ENCODE assay signal across 10 mouse cellular contexts in genomic region chr2:25850330-25850729, GRCm38 (mm10). TPM values are rescaled to one million over a fixed set of nuclear protein-coding genes. Genes with fewer than 3 reads are reported as not detected.
DNase-seq lines count a peak whose midpoint lies in the region; ATAC-seq and TF ChIP-seq lines count a peak whose summit lies in the region.
"Had no signal": no experiment of that assay in that cellular context is flagged by ENCODE, and none has a peak within 500 bp of the region (broad histone marks: within the 10 kb centered on the region; RNA-seq: fewer than 3 reads in every experiment).

No protein-coding gene starts in this region.

- peak; percentile 74 for TF ChIP-seq CTCF in hindbrain, postnatal 0 days (IDR thresholded peaks at IDR 0.05; ENCODE audit: low read depth)
- TF ChIP-seq CTCF in cortical plate, adult 2 months (IDR thresholded peaks at IDR 0.05; ENCODE audit: extremely low read depth, insufficient read depth, low read length): peak; percentile 69

- no peak for ATAC-seq in hindbrain, postnatal 0 days
- no peak for ATAC-seq in hindbrain, embryonic 13.5 days (ENCODE audit: low FRiP score)
- ATAC-seq in activated CD4-positive, CD25-positive, alpha-beta regulatory T cell, adult 4 months: peak; percentile 25

- H3K27me3 ChIP-seq in hindbrain, postnatal 0 days (ENCODE audit: insufficient read depth, low read length): no peaks in the 10 kb centered on the region
- no peaks in the 10 kb centered on the region for H3K27me3 ChIP-seq in hindbrain, embryonic 13.5 days
- H3K27me3 ChIP-seq: embryonic facial prominence, embryonic 13.5 days; limb, embryonic 12.5 days had no signal

- H3K4me2 ChIP-seq in hindbrain, postnatal 0 days (ENCODE audit: low read depth, low read length): no peak overlapping the region
- no peak overlapping the region for H3K4me2 ChIP-seq in hindbrain, embryonic 13.5 days
- H3K4me2 ChIP-seq: embryonic facial prominence, embryonic 13.5 days; limb, embryonic 12.5 days had no signal

- no peak for TF ChIP-seq POLR2A in cortical plate, adult 2 months (IDR thresholded peaks at IDR 0.05; ENCODE audit: extremely low read depth, insufficient read depth, low read length)

- no peak overlapping the region for H3K4me3 ChIP-seq in hindbrain, postnatal 0 days (ENCODE audit: low read length)
- H3K4me3 ChIP-seq in hindbrain, embryonic 13.5 days: no peak overlapping the region
- no peak overlapping the region for H3K4me3 ChIP-seq in cortical plate, adult 2 months (ENCODE audit: insufficient read depth, low read length)
- H3K4me3 ChIP-seq: embryonic facial prominence, embryonic 13.5 days; limb, embryonic 12.5 days had no signal

- DNase-seq in hindbrain, postnatal 0 days (ENCODE audit: low spot score): peak; percentile 47
- DNase-seq in B cell, adult 2 months: peak; percentile 71 to 75
- DNase-seq in kidney, postnatal 14 days: peak; percentile 28
- DNase-seq in naive thymus-derived CD4-positive, alpha-beta T cell, adult 2 months (ENCODE audit: low read depth): peak; percentile 66
- peak; percentile 63 for DNase-seq in thymus, postnatal 25 days

- no peaks in the 10 kb centered on the region for H3K4me1 ChIP-seq in hindbrain, postnatal 0 days (ENCODE audit: insufficient read depth, low read length)
- H3K4me1 ChIP-seq in hindbrain, embryonic 13.5 days (replicated peaks): no peaks in the 10 kb centered on the region; the same call in 1 of the 2 replicates
- H3K4me1 ChIP-seq in cortical plate, adult 2 months (ENCODE audit: control insufficient read depth, insufficient read depth, low read length): no peaks in the 10 kb centered on the region

- 13% methylated on average over 4 of the region's 4 CpGs for WGBS in hindbrain, postnatal 0 days
- WGBS in hindbrain, embryonic 13.5 days: 12% methylated on average over 4 of the region's 4 CpGs

- no peaks in the 10 kb centered on the region for H3K36me3 ChIP-seq in hindbrain, postnatal 0 days (ENCODE audit: insufficient read depth, low read length)
- H3K36me3 ChIP-seq in hindbrain, embryonic 13.5 days: no peaks in the 10 kb centered on the region
- H3K36me3 ChIP-seq: embryonic facial prominence, embryonic 13.5 days; limb, embryonic 12.5 days had no signal

- no peak overlapping the region for H3K27ac ChIP-seq in hindbrain, postnatal 0 days
- no peak overlapping the region for H3K27ac ChIP-seq in hindbrain, embryonic 13.5 days
- H3K27ac ChIP-seq in cortical plate, adult 2 months (ENCODE audit: insufficient read depth, low read length): no peak overlapping the region
- H3K27ac ChIP-seq: embryonic facial prominence, embryonic 13.5 days; limb, embryonic 12.5 days had no signal

- no peak overlapping the region for H3K9ac ChIP-seq in hindbrain, postnatal 0 days (replicated peaks; ENCODE audit: low read length)
- H3K9ac ChIP-seq in hindbrain, embryonic 13.5 days: no peak overlapping the region
- H3K9ac ChIP-seq: embryonic facial prominence, embryonic 13.5 days; limb, embryonic 12.5 days had no signal

- H3K9me3 ChIP-seq in hindbrain, postnatal 0 days (ENCODE audit: low read length): no peaks in the 10 kb centered on the region
- no peaks in the 10 kb centered on the region for H3K9me3 ChIP-seq in hindbrain, embryonic 13.5 days
- H3K9me3 ChIP-seq: embryonic facial prominence, embryonic 13.5 days; limb, embryonic 12.5 days had no signal

RNA-seq across cellular contexts. Expression of gene Sohlh1, which starts 3.3 kb away (rescaled TPM):
- total RNA-seq in hindbrain, postnatal 0 days (2014; rRNA removed): not detected in 2 replicates
- polyA plus RNA-seq in hindbrain, postnatal 0 days (2015; fragmentation: Nextera tagmentation; extraction: Ambion mirVana): not detected in 2 replicates
- not detected in 2 replicates for polyA plus RNA-seq in hindbrain, embryonic 13.5 days (2015; fragmentation: Nextera tagmentation; extraction: Ambion mirVana)
- under 1 TPM in 1 of 2 experiments, not detected in 1; 0.38 TPM for polyA plus RNA-seq in activated CD4-positive, CD25-positive, alpha-beta regulatory T cell, adult 4 months (2017; shearing (Covaris generic))
- 0.08 TPM in 1 of 2 replicates, not detected in the other for polyA plus RNA-seq in cortical plate, adult 2 months (2012; rRNA removed)
- polyA plus RNA-seq: embryonic facial prominence, embryonic 13.5 days had no signal

RNA-seq across cellular contexts. Expression of gene Kcnt1, which starts 13.2 kb away (rescaled TPM):
- total RNA-seq in hindbrain, postnatal 0 days (2014; rRNA removed): 52.7 and 52.8 TPM in 2 replicates
- polyA plus RNA-seq in hindbrain, postnatal 0 days (2015; fragmentation: Nextera tagmentation; extraction: Ambion mirVana): 21.9 and 23.2 TPM in 2 replicates
- polyA plus RNA-seq in hindbrain, embryonic 13.5 days (2015; fragmentation: Nextera tagmentation; extraction: Ambion mirVana): 11.1 TPM in 2 replicates
- polyA plus RNA-seq in activated CD4-positive, CD25-positive, alpha-beta regulatory T cell, adult 4 months (2017; shearing (Covaris generic)): under 1 TPM in 1 of 2 experiments, not detected in 1; 0.34 TPM
- 191 and 197 TPM in 2 replicates for polyA plus RNA-seq in cortical plate, adult 2 months (2012; rRNA removed)

RNA-seq across cellular contexts. Expression of gene Lcn9, which starts 27.4 kb away (rescaled TPM):
- not detected in 2 replicates for total RNA-seq in hindbrain, postnatal 0 days (2014; rRNA removed)
- not detected in 2 replicates for polyA plus RNA-seq in hindbrain, postnatal 0 days (2015; fragmentation: Nextera tagmentation; extraction: Ambion mirVana)
- not detected in 2 replicates for polyA plus RNA-seq in hindbrain, embryonic 13.5 days (2015; fragmentation: Nextera tagmentation; extraction: Ambion mirVana)
- not detected for polyA plus RNA-seq in activated CD4-positive, CD25-positive, alpha-beta regulatory T cell, adult 4 months (2017; shearing (Covaris generic))
- polyA plus RNA-seq in cortical plate, adult 2 months (2012; rRNA removed): not detected in 2 replicates
- polyA plus RNA-seq: embryonic facial prominence, embryonic 13.5 days; limb, embryonic 12.5 days had no signal

RNA-seq across cellular contexts. Expression of gene Glt6d1, which starts 34.7 kb away (rescaled TPM):
- total RNA-seq in hindbrain, postnatal 0 days (2014; rRNA removed): not detected in 2 replicates
- not detected in 2 replicates for polyA plus RNA-seq in hindbrain, postnatal 0 days (2015; fragmentation: Nextera tagmentation; extraction: Ambion mirVana)
- not detected in 2 replicates for polyA plus RNA-seq in hindbrain, embryonic 13.5 days (2015; fragmentation: Nextera tagmentation; extraction: Ambion mirVana)
- not detected for polyA plus RNA-seq in activated CD4-positive, CD25-positive, alpha-beta regulatory T cell, adult 4 months (2017; shearing (Covaris generic))
- not detected in 2 replicates for polyA plus RNA-seq in cortical plate, adult 2 months (2012; rRNA removed)
- polyA plus RNA-seq: embryonic facial prominence, embryonic 13.5 days; limb, embryonic 12.5 days had no signal
